Mouse (Mus musculus) testis, postnatal 14 days (tissue): ENCODE measurements around the gene Birc5.
"Not testable (repeated sequence)": the region's sequence is repeated elsewhere in the genome, so short reads cannot be mapped to it uniquely, and the experiment has no call there.

Source experiments
- DNase-seq: peaks from one replicate; pipeline ENCODE4 v3.0.0; 2021; ENCODE audit warnings: low spot score

Birc5 gene

DNA sequence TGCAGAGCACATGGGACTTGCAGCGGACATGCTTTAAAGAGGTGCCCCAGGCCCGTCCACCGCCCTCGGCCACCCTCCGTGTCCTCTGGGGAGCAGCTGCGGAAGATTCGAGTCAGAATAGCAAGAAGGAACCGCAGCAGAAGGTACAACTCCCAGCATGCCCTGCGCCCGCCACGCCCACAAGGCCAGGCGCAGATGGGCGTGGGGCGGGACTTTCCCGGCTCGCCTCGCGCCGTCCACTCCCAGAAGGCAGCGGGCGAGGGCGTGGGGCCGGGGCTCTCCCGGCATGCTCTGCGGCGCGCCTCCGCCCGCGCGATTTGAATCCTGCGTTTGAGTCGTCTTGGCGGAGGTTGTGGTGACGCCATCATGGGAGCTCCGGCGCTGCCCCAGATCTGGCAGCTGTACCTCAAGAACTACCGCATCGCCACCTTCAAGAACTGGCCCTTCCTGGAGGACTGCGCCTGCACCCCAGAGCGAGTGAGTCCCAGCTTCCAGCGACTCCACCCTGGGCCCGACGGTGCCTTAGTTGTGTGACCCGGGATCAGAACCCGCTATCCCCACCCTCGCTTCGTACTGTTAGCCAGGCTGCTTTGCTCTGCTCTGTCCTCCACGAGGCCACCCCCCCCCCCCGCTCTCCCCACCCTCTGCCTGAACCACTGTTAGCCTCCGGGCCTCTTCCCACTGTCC, at the start of gene Birc5:
TSS of gene Birc5 (plus strand) at position 267 of the 687 bp plus-strand sequence.
- DNase-seq = peak; percentile 95

DNA sequence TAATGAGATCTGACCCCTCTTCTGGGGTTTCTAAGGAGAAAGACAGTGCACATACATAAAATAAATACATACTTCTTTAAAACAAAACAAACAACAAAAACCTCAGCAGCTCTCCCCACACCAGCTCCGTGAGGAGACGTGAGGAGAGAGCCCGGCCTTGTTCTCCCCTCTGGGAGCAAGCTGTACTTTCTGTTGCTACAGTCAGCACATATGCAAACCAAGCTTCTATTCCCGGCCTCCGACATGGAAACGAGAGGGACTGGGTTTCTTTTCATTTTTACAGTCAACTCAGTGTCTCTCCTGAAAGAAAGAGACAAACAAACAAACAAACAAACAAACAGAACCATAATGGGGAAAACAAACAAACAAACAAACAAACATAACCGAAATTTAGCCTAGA, 49.0 kb upstream of the Birc5 start:
- no peak for DNase-seq

DNA sequence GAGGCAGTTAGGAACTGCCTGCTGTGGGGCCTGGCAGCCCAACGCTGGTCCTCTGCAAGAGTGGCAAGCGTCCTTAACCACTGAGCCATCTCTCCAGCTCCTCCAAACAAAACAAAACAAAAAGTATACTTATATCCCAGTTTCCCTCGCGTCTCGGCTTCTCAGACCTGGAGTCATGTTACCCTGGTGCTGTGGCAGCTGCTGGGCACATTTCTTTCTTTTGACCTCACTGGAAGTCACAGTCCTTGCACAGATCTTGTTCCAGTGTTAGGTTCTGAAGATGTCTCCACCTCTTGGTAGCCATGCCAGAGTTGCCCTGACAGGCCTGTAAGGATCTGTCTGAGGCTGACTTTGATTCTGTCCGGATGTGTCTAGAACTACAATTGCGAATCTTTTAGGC, 47.4 kb upstream of the Birc5 start:
- no peak for DNase-seq

DNA sequence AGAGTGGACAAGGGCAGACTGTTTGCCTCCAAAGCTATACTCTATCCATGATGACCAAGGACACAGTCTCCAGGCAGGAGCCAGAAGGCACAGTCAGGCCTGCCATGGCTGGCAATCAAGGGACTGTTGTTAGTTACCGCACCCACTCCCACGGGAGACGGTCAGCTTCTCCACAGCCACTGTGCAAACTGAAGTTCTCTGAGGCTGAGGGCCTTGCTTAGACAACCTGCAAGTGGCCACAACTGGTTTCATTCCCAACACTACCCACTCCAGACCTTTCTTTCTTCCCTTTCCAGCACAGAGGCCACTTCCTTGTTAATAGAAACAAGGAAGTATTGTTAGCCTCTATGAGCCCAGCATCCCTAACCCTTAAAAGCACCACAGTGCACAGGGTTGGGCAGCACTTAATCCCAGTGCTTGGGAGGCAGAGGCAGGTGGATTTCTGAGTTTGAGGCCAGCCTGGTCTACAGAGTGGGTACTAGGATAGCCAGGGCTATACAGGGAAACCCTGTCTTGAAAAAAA, 45.8 kb upstream of the Birc5 start:
- DNase-seq = no peak

DNA sequence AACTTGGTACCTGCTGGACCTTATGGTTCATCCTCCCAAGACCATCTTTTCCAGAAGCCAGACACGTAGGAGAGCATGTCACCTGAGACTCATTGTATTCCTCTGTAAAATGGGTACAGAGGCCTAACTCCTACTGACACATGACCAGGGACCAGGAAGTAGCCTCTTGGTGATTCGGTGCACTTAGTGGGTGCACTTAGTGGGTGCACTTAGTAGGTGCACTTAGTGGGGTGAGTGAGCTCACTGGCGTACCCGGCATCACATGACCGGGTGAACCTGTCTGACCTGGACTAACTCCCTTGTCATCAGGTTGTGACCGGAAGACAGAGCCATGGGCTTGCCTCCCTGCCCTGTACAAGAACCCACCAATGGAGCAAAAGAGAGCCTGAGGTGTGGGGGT, 42.3 kb upstream of the Birc5 start:
- no peak for DNase-seq

DNA sequence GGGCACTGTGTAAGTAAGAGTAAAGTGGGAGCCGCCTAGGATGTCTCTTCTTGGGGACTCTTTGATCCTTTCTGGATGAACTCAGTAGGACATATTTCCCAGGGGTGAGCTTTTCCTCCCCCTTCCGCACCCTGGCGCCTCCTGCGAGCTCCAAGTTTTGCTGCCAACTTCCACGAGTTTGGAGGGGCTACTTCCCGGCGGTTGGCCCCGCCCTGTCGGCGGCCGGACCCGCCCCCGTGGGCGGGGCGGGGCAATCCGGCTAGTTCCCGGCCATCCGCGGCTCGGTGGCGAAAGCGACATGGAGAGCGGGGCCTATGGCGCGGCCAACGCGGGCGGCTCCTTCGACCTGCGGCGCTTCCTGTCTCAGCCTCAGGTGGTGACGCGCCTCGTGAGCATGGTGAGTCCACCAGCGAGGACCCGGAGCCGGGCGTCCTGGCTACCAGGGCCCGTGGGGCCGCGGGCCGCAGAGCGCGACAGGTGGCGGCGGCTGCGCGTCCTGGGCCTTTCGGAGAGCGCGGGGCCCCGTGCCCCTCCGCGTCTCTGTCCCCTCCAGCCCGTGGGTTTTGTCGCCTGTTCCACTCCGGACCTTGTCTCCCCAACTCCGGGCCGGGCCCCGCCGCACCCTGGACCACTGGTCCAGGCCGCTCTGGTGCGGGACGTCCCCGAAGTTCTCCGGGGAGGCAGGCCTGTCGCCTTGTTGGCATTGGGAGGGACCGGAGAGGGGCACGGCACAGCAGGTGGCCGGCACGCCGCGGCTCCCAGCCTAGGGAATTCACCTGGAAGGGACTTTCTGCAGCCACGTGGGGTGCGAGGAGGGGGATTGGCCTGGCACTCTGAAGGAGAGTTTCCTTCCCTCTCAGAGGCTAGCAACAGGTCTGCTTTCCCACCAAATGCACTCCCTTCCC, 39.4 kb upstream of the Birc5 start, which contains the start of the genes Gm20708 and Syngr2:
TSS of gene Gm20708 (plus strand) at position 262 of the 905 bp plus-strand sequence.
TSS of gene Syngr2 (plus strand) at position 262 of the 905 bp plus-strand sequence.
- DNase-seq = peak; percentile 62

DNA sequence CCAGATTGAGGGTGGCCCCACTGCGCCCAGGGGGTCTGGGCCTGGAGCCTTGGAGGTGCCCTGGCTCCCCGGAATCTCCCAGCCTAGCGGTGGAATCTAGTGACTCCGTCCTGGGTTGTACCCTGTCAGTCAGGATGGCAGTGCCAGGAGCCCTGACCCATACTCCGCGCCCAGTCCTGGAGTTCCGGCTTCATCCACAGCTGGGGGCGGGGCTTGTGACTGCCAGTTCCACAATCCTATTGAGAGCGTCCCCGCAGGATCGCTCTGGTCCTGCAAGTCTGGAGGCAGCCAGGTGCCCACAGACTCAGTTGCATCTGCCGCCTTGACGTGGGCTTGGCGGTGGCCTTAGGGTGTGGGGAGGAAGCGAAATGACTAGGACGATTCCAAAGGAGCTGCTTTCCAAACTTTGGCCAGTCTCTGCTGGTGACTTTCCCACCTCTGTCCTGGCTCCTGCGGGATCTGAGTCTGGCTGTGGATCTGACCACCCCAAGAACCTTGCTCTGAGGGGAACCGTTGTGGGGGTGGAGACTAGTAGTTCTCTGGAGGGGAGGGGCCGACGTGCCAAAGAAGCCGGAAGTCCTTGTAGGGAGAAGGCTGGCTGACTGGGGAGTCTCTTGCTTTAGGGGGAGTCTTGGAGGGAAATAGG, 38.5 kb upstream of the Birc5 start:
- DNase-seq = peak; percentile 81

DNA sequence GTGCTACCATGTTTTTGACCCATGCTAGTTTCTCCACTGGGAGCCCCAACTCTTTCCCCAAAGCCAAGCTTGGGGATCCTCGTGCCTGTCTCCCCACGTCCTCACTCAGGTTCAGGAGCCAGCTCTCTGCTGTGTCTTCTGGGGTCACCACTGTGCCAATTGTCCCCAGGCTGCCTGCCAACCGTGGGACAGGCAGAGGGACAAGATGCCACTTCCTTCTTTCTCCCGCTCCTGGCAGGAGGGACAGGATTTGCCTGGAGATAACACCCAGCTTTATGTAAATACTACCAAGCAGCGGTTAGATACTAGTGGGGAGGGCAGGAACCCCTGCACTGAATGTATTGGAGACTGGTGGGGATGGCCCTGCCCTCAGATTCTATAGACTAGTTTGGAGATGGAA, 35.2 kb upstream of the Birc5 start:
- no peak for DNase-seq

DNA sequence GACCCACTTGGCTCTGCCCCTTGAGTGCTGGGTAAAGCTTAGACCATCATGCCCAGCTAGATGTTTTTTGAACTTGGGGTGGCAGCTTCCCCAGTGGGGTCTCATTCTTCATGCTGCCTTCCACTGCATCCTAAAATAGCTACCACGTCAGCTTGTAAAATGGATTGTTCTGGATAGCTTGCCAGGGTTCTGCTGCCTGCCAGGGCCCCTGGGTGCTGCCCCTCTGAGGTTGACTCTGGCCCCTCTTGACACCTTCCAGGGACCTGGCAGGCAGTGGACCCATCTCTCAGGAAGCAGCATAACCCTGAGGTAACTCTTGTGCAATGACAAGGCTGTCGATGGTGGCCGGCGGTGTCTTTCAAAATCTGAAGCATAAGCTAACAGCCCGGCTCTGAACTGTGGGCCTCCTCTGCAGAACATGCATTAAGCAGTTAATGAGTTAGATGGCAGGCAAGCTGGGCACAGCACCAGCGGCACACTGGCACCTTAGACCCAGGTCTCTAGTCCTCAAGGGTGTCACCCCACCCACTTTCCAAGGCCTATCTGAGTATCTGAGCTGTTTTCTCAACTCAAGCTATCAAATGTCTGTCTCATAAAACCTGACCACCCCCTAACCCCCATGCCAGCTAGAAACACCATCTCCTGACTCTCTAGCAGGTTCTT, 34.2 kb upstream of the Birc5 start:
- no peak for DNase-seq

DNA sequence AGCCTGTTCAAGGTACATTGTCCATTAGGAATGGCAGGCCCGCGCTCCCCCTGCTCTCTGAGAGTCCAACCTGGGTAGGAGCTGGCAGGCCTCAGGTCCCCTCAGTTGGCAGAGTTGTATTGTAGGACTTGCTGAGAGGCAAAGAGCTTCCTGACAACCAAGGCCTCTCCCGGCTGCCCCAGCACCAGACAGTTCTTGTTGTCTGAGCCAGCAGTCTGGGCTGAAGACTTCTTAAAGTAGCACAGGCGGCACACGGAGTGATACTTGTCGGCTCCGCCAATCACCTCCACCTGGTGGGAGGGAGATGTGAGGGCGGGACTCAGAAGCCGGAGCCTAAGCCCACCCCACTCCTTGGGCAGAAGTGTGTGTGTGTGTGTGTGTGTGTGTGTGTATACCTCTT, 33.2 kb upstream of the Birc5 start:
- DNase-seq = not testable (repeated sequence)

DNA sequence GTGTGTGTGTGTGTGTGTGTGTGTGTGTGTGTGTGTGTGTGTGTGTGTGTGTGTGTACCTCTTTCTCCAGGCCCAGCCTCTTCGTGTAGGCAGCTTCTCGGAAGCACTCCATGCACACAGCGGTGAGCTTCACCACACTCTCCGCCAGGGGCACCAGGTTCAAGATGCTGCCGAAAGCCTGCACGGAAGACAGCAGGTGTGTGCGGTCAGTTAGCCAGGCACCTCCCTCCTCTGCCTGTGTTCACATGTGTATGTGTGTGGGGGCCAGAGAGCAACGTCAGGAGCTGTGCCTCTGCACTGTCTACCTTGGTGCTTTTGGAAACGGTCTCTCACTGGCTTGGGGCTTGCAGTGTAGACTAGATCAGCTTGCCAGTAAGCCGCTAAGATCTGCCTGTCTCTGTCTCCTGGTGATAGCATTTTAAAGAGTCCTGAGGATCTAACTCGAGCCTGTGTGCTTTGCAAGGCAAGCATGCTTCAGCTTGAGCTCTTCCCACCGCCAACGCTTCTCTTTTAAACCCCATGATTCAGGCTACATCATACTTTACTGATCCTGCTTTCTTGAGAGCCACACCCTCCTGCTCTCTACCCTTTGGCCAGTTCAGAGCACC, 32.6 kb upstream of the Birc5 start:
- no peak for DNase-seq

DNA sequence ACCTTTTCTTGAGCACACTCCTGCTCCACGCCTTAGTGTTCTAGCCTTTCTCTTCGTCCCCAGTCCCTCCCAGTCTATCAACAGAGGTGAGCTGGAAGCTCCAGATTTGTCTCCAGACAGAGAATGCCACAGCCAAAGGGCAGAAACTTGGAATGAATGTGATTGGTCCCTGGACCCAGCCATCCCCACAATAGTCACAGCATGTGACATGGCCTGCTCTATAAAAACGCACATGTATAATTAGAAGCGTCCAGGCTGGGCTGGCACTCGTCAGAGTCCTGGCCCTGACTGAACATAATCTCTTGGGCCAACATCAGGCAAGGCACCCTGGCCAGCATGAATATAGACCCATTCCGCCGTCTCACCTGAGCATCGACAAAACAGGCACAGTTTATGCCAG, 30.0 kb upstream of the Birc5 start:
- DNase-seq = no peak

DNA sequence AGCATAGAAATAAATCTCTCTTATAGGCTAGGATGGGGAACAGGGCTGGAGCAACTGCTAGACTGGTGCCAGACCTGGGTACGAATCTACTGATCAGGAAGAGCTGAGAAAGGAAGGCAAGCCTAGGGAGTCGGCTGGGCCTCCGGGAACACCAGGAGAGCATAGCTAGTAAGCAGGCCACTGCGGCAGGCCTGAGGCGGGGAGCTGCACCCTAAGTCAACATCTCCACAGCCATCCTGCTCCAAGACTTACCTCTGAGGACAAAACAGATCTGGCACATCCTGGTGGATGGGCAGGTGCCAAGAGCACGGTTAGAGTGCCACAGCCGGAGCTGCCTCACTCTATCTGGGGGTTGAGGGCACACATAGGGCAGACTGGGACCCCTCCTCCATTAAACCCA, 28.9 kb upstream of the Birc5 start:
- DNase-seq = no peak

DNA sequence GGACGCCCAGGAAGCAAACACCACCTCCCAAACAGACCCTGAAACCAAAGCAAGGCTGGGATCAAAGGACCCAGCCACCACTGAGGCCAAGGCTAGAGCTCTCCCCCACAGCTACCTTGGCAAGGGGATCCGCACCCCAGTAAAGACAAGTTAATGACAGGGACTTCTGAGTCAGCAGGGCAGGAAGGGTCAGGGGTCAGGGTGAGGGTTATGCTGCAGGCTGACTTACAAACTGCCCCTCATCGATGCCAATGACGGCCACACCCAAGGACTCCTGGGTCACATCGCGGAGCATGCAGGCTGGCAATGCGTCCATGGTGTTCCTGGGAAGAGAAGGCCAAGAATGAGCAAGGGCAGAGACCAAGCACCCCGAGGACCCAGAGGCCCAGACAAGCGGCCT, 27.2 kb upstream of the Birc5 start:
- no peak for DNase-seq

DNA sequence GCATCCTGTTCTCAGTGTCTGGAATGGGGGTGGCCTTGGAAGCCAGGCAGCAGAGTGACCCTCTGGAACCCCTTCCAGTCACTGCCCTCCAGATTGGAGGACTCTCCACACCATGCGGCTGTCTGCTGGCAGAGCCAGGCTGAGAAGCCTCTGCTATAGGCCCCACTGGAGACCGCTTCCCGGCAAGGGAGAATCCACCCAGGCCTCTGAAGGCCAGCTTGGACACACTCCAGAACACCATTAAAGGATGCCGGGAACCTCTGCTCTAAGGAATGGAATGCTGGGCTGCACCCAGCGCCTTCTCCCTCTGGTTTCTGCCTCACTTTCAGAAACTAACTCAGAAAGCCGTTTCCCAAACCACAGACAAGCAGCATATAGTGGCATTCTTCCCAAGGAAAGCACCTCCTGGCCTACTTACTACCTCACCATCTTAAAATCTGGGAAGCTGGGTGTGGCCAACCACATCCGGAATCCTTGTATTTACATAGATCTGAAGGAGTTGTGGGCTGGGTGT, 26.3 kb upstream of the Birc5 start:
- no peak for DNase-seq

DNA sequence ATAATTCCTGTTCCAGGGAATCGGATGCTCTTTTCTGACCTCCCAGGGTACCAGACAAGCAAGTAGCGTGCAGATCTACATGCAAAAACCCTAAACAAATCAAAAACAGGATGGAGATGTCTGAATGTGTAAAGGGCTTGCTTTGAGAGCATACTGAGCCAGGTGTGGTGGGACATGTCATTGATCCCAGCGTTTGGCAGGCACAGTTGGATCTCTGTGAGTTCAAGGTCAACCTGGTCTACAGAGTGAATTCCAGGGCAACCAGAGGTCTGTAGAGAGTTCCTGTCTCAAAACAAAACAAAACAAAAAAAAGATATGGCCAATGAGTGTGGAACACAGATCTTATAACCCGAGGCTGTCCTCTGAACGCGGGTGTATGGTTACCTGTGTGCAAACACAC, 25.6 kb upstream of the Birc5 start:
- DNase-seq = no peak

DNA sequence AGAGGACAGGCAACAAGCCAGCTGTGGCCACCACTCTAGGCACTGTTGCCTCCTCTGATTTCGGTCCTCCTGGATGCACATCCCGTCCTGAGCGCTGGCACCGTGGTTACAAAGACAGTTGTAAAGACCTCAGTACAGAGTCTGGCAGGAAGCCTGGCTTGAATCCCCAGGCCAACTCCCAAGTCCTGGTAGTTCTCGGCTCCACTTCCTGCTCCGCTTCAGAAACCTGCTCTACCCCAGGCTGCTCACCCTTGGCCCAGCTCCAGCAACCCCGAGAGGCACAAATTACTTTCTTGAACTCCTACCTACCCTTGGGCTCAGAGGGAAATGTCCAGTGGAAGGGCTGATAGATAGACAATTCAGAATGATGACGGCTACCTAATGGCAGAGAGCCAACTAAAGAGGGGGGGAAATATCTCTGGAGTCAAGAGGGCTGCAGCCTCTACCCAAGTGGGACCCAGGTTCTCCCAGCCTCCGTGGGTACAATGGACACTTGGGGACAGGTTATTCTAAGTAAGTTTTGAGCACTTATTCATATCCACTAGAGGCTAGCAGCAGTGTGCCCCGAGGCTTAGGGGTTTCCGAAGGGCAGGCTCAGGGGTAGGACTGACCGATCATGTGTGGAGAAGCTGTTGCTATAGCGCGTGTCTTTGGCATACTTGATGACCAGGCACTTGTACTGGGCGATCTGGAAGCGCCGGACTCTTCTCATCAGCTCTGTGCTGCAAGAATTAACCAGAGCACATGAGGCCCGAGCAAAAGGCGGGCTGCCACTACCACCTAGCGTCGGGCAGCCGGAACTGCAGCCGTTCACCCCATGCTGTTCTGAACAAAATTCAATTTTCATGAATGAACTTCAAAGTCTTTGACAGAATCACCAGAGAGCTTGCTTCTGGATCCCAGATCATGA, 24.7 kb upstream of the Birc5 start:
- DNase-seq = peak; percentile 70

DNA sequence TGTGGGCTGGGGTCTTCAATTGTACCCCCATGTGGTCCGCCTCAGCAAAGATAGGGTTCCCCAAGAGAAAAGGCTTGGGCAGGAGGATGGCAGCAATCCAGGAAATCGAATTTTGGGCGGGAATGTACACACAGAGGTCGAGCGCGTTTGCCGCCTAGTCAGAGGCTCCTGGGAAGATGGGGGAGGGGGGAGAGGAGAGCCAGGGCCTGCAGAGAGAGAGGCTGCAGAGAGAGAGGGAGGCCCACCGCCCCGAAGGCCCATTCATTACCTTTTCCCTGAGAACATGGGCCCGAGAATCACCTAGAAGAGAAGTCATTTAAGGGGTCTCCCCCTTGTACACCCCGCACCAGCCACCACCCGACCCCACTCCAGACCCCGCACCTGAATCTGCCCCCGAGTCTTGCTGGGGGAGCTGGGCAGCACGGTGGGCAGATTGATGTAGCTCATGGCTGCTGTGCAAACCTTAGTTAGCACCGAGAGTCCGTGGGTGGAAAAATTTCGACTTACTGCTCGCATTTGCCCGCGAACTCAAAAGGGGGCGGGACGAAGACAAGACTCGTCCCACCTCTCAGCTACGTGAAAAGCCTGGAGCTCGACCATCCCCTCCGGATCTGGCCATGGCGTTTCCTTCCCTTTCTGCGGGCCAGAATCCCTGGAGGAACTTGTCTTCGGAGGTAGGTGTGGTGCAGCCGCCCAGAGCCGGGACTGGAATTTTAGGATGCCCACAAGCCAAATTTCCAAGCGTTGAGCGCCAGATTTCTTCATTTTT, 23.5 kb upstream of the Birc5 start, which contains the start of the genes Afmid and Tk1:
TSS of gene Afmid (plus strand) at position 592 of the 769 bp plus-strand sequence.
TSS of gene Tk1 (minus strand) at position 760 of the 769 bp plus-strand sequence.
- DNase-seq = peak; percentile 84

DNA sequence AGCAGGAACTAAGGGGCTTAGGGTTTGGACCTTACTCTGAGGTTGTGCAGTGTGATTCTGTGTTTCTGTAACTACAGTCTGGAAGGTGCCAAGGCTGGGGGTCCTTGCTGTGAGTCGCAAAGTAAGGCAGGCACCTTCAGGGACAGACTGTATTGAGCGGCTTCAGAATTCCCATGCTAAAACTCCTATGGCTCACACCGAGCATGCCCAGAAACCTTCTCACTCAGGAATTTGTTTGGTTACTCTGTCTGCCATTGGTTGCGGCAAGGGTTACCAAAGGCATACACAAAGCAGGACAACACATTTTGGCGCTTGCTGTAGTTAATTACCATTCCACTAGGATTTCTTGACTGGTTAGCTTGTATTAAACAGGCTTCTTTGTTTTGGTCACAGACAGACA, 22.9 kb upstream of the Birc5 start:
- DNase-seq = no peak
